Mouse (Mus musculus) heart, postnatal 0 days (tissue): ENCODE data around the gene Creg2. TPM values are rescaled to one million over a fixed set of nuclear protein-coding genes. Genes with fewer than 3 reads are reported as not detected.

Experiments
- ATAC-seq: fragments of 200-750 bp; cut with Nextera tagmentation; 2 replicates; pipeline ENCODE4 v1.8.0; 2017; ENCODE audit warnings: low read depth, moderate number of reproducible peaks, moderate library complexity; ENCODE audit not compliant: insufficient read depth
- DNase-seq: peaks from one replicate; pipeline ENCODE4 v3.0.0-alpha.2; 2016; ENCODE audit warnings: low spot score
- H3K27ac ChIP-seq: fragments of 300-500 bp; sonication (generic); 2 replicates; pipeline ENCODE4 v1.5.1; 2014; ENCODE audit warnings: low read depth, mild to moderate bottlenecking
- H3K27me3 ChIP-seq: fragments of 300-500 bp; sonication (generic); 2 replicates; pipeline ENCODE4 v1.6.1; 2014; ENCODE audit warnings: low read length, mixed read lengths; ENCODE audit not compliant: control insufficient read depth, insufficient read depth
- H3K36me3 ChIP-seq: fragments of 300-500 bp; sonication (generic); replicated peaks from 2 replicates; pipeline ENCODE4 v1.6.1; 2014; ENCODE audit warnings: low read length, mixed read lengths; ENCODE audit not compliant: control insufficient read depth, insufficient read depth
- H3K4me1 ChIP-seq: fragments of 300-500 bp; sonication (generic); 2 replicates; pipeline ENCODE4 v1.6.1; 2014; ENCODE audit warnings: antibody characterized with exemption; ENCODE audit not compliant: control insufficient read depth, insufficient read depth
- H3K4me2 ChIP-seq: fragments of 300-500 bp; sonication (generic); 2 replicates; pipeline ENCODE4 v1.6.1; 2014; ENCODE audit warnings: low read depth, mild to moderate bottlenecking, low read length, moderate library complexity
- H3K4me3 ChIP-seq: fragments of 300-500 bp; sonication (generic); 2 replicates; pipeline ENCODE4 v1.5.1; 2014; ENCODE audit warnings: low read depth, low read length
- H3K9ac ChIP-seq: fragments of 300-500 bp; sonication (generic); replicated peaks from 2 replicates; pipeline ENCODE4 v1.6.1; 2014; ENCODE audit warnings: low read depth, low read length, mixed read lengths
- H3K9me3 ChIP-seq: fragments of 300-500 bp; sonication (generic); replicated peaks from 2 replicates; pipeline ENCODE4 v1.6.1; 2016; ENCODE audit warnings: low read length; ENCODE audit not compliant: control insufficient read depth
- CTCF ChIP-seq: IDR thresholded peaks from 2 replicates; pipeline ENCODE4 v1.5.1; 2016; ENCODE audit warnings: antibody characterized with exemption, control low read depth, low read depth
- EP300 ChIP-seq: IDR thresholded peaks from 2 replicates; pipeline ENCODE4 v1.6.1; 2016; ENCODE audit warnings: antibody characterized with exemption, low read depth
- WGBS: fragments of 180-500 bp; shearing (Covaris S2); extraction: QIAGEN DNeasy Blood & Tissue Kit; methylation state at CpG from one replicate; pipeline ENCODE4 v1.1.7; 2014; 5-methylcytosine and 5-hydroxymethylcytosine counted together
- polyA plus RNA-seq: library from polyadenylated mRNA; unstranded; fragments of >200 nt; fragmentation: Nextera tagmentation; extraction: Ambion mirVana; gene quantifications from 2 replicates; pipeline ENCODE4 v1.2.1, GENCODE M21; 2015
- total RNA-seq: library from RNA; depleted of rRNA; stranded (reverse); fragments of >200 nt; gene quantifications from 2 replicates; pipeline ENCODE4 v1.2.3, GENCODE M21; 2014; ENCODE audit warnings: low replicate concordance; rRNA removed

The Creg2 gene
- total RNA-seq (not detected in 2 replicates), polyA plus RNA-seq (0.01 and 0.03 TPM in 2 replicates)

- H3K9me3 ChIP-seq = no peaks in the 10 kb centered on the region
- no peak within 1 kb of the TSS for H3K9ac ChIP-seq
- TF ChIP-seq EP300 (no peak), CTCF (no peak)
- H3K27ac ChIP-seq = no peak within 1 kb of the TSS
- H3K4me1 ChIP-seq = peaks cover 9% of the 10 kb centered on the region; the same call in 1 of the 2 replicates
- H3K27me3 ChIP-seq = peaks cover 40% of the 10 kb centered on the region
- H3K4me3 ChIP-seq = peak within 1 kb of the TSS; percentile 43
- WGBS = 36% methylated on average over 9 of the region's 9 CpGs
- ATAC-seq (no peak), DNase-seq (no peak)
- peak within 1 kb of the TSS; percentile 73 for H3K4me2 ChIP-seq
- no peaks in the 10 kb centered on the region for H3K36me3 ChIP-seq
Observed at GRCm38 (mm10) chr1:39651241-39651548, at the start of gene Creg2. Gene Creg2, minus strand, starts transcription at chr1:39651474.

- Histone ChIP-seq H3K4me1 (peaks cover 3% of the 10 kb centered on the region), H3K27ac (no peak overlapping the region), H3K4me2 (no peak overlapping the region)
Observed at GRCm38 (mm10) chr1:39700599-39701273, 49.5 kb upstream of the Creg2 start.

GRCm38 (mm10) chr1:39698456-39698855 is 47.2 kb upstream of the Creg2 start:
- Histone ChIP-seq H3K9me3 (no peaks in the 10 kb centered on the region), H3K27ac (peak overlapping the region; percentile 46), H3K4me1 (peaks cover 15% of the 10 kb centered on the region), H3K4me2 (no peak overlapping the region), H3K36me3 (no peaks in the 10 kb centered on the region), H3K27me3 (no peaks in the 10 kb centered on the region), H3K4me3 (no peak overlapping the region), H3K9ac (no peak overlapping the region)
- DNase-seq (peak; percentile 12), ATAC-seq (peak; percentile 58)
- 40% methylated on average over 6 of the region's 6 CpGs for WGBS
- TF ChIP-seq CTCF = no peak
- no peak for TF ChIP-seq EP300

More at GRCm38 (mm10) chr1:39700599-39701273, 49.5 kb upstream of the Creg2 start:
- no peaks in the 10 kb centered on the region for H3K36me3 ChIP-seq
- no peaks in the 10 kb centered on the region for H3K9me3 ChIP-seq
- H3K27me3 ChIP-seq = no peaks in the 10 kb centered on the region
- TF ChIP-seq EP300 = no peak
- TF ChIP-seq CTCF = no peak
- no peak overlapping the region for H3K9ac ChIP-seq
- WGBS = 47% methylated on average over 7 of the region's 7 CpGs
- ATAC-seq = no peak
- no peak overlapping the region for H3K4me3 ChIP-seq
- DNase-seq = peak; percentile 3

GRCm38 (mm10) chr1:39695198-39695597 is 43.9 kb upstream of the Creg2 start:
- no peaks in the 10 kb centered on the region for H3K9me3 ChIP-seq
- no peak overlapping the region for H3K27ac ChIP-seq
- H3K4me3 ChIP-seq = no peak overlapping the region
- no peak overlapping the region for H3K4me2 ChIP-seq
- 48% methylated on average over 4 of the region's 4 CpGs for WGBS
- no peaks in the 10 kb centered on the region for H3K36me3 ChIP-seq
- no peak for DNase-seq
- TF ChIP-seq CTCF = no peak
- TF ChIP-seq EP300 = no peak
- no peaks in the 10 kb centered on the region for H3K27me3 ChIP-seq
- H3K4me1 ChIP-seq = peaks cover 11% of the 10 kb centered on the region
- H3K9ac ChIP-seq = no peak overlapping the region
- ATAC-seq = no peak

- WGBS = 46% methylated on average over 7 of the region's 7 CpGs
- Histone ChIP-seq H3K27ac (no peak overlapping the region), H3K4me1 (peaks cover 11% of the 10 kb centered on the region), H3K27me3 (no peaks in the 10 kb centered on the region), H3K4me3 (no peak overlapping the region), H3K4me2 (no peak overlapping the region), H3K9me3 (no peaks in the 10 kb centered on the region), H3K9ac (no peak overlapping the region), H3K36me3 (no peaks in the 10 kb centered on the region)
- DNase-seq = no peak
- ATAC-seq = no peak
- TF ChIP-seq EP300 (no peak), CTCF (no peak)
Observed at GRCm38 (mm10) chr1:39694756-39695155, 43.5 kb upstream of the Creg2 start.

- ATAC-seq (no peak), DNase-seq (peak; percentile 2)
- Histone ChIP-seq H3K27ac (no peak overlapping the region), H3K4me3 (no peak overlapping the region), H3K36me3 (no peaks in the 10 kb centered on the region), H3K4me1 (peaks cover 20% of the 10 kb centered on the region), H3K9ac (no peak overlapping the region), H3K27me3 (no peaks in the 10 kb centered on the region), H3K4me2 (no peak overlapping the region), H3K9me3 (no peaks in the 10 kb centered on the region)
- no peak for TF ChIP-seq EP300
- no peak for TF ChIP-seq CTCF
- 82% methylated on average over 3 of the region's 3 CpGs for WGBS
Observed at GRCm38 (mm10) chr1:39691974-39692373, 40.7 kb upstream of the Creg2 start.
